Mouse (Mus musculus) embryonic facial prominence, embryonic 11.5 days (tissue): ENCODE results near the gene Slc12a9. TPM values are rescaled to one million over a fixed set of nuclear protein-coding genes. Genes with fewer than 3 reads are reported as not detected.
A peak's percentile ranks its signal among the peaks of the same experiment; 100 is the strongest.
"Not testable (repeated sequence)": the region's sequence is repeated elsewhere in the genome, so short reads cannot be mapped to it uniquely, and the experiment has no call there.

Source experiments
- ATAC-seq: fragments of 200-750 bp; cut with Nextera tagmentation; replicated peaks from 2 replicates; pipeline ENCODE4 v1.8.0; 2017; ENCODE audit warnings: low read depth; ENCODE audit not compliant: insufficient number of reproducible peaks, low FRiP score, low TSS enrichment
- DNase-seq: peaks from one replicate; pipeline ENCODE4 v3.0.0-alpha.2; 2015; ENCODE audit warnings: low spot score
- H3K27ac ChIP-seq: fragments of 300-500 bp; sonication (generic); replicated peaks from 2 replicates; pipeline ENCODE4 v1.5.1; 2014; ENCODE audit warnings: mild to moderate bottlenecking, low read depth, low read length, control low read depth
- H3K27me3 ChIP-seq: fragments of 300-500 bp; sonication (generic); 2 replicates; pipeline ENCODE4 v1.6.1; 2014; ENCODE audit warnings: mild to moderate bottlenecking, low read length, moderate library complexity, mixed read lengths; ENCODE audit not compliant: control insufficient read depth, insufficient read depth
- H3K36me3 ChIP-seq: fragments of 300-500 bp; sonication (generic); replicated peaks from 2 replicates; pipeline ENCODE4 v1.6.1; 2014; ENCODE audit warnings: low read depth, mild to moderate bottlenecking, low read length, moderate library complexity, mixed read lengths; ENCODE audit not compliant: control insufficient read depth, insufficient read depth
- H3K4me1 ChIP-seq: fragments of 300-500 bp; sonication (generic); 2 replicates; pipeline ENCODE4 v1.6.1; 2014; ENCODE audit warnings: low read length, mixed read lengths; ENCODE audit not compliant: control insufficient read depth, insufficient read depth
- H3K4me2 ChIP-seq: fragments of 300-500 bp; sonication (generic); 2 replicates; pipeline ENCODE4 v1.6.1; 2014; ENCODE audit warnings: low read depth, mild to moderate bottlenecking, control low read depth, low read length, moderate library complexity
- H3K4me3 ChIP-seq: fragments of 300-500 bp; sonication (generic); 2 replicates; pipeline ENCODE4 v1.5.1; 2014; ENCODE audit warnings: low read depth, low read length, control low read depth
- H3K9ac ChIP-seq: fragments of 300-500 bp; sonication (generic); replicated peaks from 2 replicates; pipeline ENCODE4 v1.6.1; 2014; ENCODE audit warnings: mild to moderate bottlenecking, control low read depth, low read length
- H3K9me3 ChIP-seq: fragments of 300-500 bp; sonication (generic); replicated peaks from 2 replicates; pipeline ENCODE4 v1.6.1; 2016; ENCODE audit warnings: mild to moderate bottlenecking, low read length, inconsistent platforms, mixed read lengths; ENCODE audit not compliant: control insufficient read depth
- WGBS: fragments of 180-500 bp; shearing (Covaris S2); extraction: QIAGEN DNeasy Blood & Tissue Kit; methylation state at CpG from one replicate; pipeline ENCODE4 v1.1.7; 2014; 5-methylcytosine and 5-hydroxymethylcytosine counted together
- polyA plus RNA-seq: library from polyadenylated mRNA; unstranded; fragments of >200 nt; fragmentation: Nextera tagmentation; extraction: Ambion mirVana; gene quantifications from 2 replicates; pipeline ENCODE4 v1.2.1, GENCODE M21; 2014

The Slc12a9 gene
- polyA plus RNA-seq, 1 experiment from 2014 or later, result 3.0 TPM

DNA sequence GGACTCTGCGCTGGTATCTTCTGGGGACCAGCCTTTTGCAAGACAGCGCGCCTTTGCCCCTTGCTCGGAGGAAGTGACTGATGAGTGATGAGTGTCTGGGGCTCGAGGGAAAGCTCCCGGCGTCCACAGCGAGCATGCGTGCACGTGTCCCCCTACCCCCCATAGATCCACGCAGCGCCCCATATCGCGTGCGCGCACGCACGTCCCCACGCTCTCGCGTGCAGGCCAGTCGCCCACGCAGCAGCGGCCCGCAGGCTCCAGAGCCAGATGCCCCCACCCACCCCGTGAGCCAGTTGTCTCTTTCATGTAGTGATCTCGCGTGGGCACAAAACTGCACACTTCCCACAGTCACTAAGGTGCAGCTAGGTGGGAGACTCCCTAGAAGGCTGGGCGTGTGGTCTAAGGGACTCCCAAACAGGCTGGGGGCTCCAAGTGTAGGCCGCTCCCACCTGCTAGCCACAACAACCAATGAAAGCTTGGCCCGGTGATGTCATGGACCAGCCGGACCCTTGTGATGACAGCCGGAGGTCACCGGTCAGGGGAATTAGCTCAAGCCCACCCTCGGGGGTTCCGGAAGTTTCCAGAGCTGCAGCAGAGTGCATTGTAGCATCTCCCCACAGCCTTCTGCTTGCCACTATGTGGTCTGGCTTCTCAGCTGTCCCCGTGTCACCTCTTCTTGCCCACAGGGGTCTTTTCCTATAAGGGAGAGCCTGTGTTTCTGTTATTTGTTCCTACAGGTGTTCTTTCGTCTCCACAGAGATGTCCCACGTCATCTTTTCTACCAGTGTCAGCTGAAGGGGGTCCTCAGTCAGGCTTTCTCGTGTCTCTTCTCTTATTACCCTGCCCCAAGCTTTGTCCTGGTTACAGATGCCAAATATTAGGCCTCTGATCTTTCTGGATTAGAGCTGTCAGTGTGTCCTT lies 46.1 kb downstream of the Slc12a9 start, which contains the start of gene Ache:
TSS of gene Ache (plus strand) at position 488 of the 921 bp plus-strand sequence.
- H3K27me3 ChIP-seq, result peaks cover 42% of the 10 kb centered on the region
- WGBS, result under 1% methylated on average over 40 of the region's 40 CpGs

GRCm38 (mm10) chr5:137286655-137287031 lies 46.8 kb downstream of the Slc12a9 start:
- peaks cover 40% of the 10 kb centered on the region for H3K27me3 ChIP-seq
- peaks cover 18% of the 10 kb centered on the region for H3K4me1 ChIP-seq
- no peak overlapping the region for H3K27ac ChIP-seq
- ATAC-seq (peak; percentile 36; the same call in 1 of the 2 replicates), DNase-seq (peak; percentile 91)
- no peaks in the 10 kb centered on the region for H3K9me3 ChIP-seq
- H3K9ac ChIP-seq, result no peak overlapping the region
- H3K4me2 ChIP-seq, result peak overlapping the region; percentile 80
- peak overlapping the region; percentile 38 for H3K4me3 ChIP-seq
- WGBS, result 2% methylated on average over 14 of the region's 16 CpGs
- H3K36me3 ChIP-seq, result no peaks in the 10 kb centered on the region

More for the DNA sequence above, 46.1 kb downstream of the Slc12a9 start, which contains the start of gene Ache:
- Histone ChIP-seq H3K9ac (peak within 1 kb of the TSS; percentile 57), H3K27ac (0 out of 2 replicates have a peak within 1 kb of the TSS, but pooled peaks have one; percentile 8), H3K9me3 (no peaks in the 10 kb centered on the region), H3K36me3 (no peaks in the 10 kb centered on the region), H3K4me2 (peak within 1 kb of the TSS; percentile 80), H3K4me3 (peak within 1 kb of the TSS; percentile 38), H3K4me1 (peaks cover 18% of the 10 kb centered on the region)
- DNase-seq, result peak; percentile 47
- ATAC-seq, result peak; percentile 35; the same call in 1 of the 2 replicates

GRCm38 (mm10) chr5:137285986-137286385 lies 47.4 kb downstream of the Slc12a9 start:
- Histone ChIP-seq H3K4me3 (no peak overlapping the region), H3K9ac (no peak overlapping the region), H3K27me3 (peaks cover 36% of the 10 kb centered on the region), H3K36me3 (no peaks in the 10 kb centered on the region), H3K4me2 (no peak overlapping the region), H3K4me1 (peaks cover 18% of the 10 kb centered on the region), H3K27ac (no peak overlapping the region), H3K9me3 (no peaks in the 10 kb centered on the region)
- DNase-seq, result no peak
- WGBS, result 47% methylated on average over 7 of the region's 7 CpGs
- ATAC-seq, result no peak

DNA sequence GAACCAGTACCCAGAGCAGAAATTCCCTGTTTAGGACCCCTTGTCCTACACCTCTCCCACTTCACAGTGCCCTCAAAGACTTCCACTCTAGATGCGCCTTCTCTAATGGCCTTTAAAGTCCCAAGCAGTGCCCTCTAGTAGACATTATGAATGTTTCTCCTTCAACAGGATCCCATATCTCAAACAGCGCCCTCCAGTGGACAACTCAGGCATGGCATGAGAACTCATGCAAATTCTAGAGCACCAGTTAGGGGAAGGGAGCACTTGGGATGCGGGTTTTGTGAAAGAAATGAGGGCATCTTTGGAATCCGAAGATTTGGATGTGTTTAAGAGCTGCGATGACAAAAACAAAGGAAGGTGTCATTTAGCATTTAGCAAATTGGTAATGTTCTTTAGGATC lies 48.4 kb downstream of the Slc12a9 start:
- H3K9ac ChIP-seq, result no peak overlapping the region
- peaks cover 18% of the 10 kb centered on the region for H3K4me1 ChIP-seq
- H3K9me3 ChIP-seq, result no peaks in the 10 kb centered on the region
- WGBS, result 65% methylated on average over 5 of the region's 5 CpGs
- H3K4me2 ChIP-seq, result no peak overlapping the region
- H3K27me3 ChIP-seq, result peaks cover 29% of the 10 kb centered on the region
- H3K27ac ChIP-seq, result no peak overlapping the region
- H3K36me3 ChIP-seq, result no peaks in the 10 kb centered on the region
- DNase-seq, result no peak
- H3K4me3 ChIP-seq, result no peak overlapping the region
- no peak for ATAC-seq

DNA sequence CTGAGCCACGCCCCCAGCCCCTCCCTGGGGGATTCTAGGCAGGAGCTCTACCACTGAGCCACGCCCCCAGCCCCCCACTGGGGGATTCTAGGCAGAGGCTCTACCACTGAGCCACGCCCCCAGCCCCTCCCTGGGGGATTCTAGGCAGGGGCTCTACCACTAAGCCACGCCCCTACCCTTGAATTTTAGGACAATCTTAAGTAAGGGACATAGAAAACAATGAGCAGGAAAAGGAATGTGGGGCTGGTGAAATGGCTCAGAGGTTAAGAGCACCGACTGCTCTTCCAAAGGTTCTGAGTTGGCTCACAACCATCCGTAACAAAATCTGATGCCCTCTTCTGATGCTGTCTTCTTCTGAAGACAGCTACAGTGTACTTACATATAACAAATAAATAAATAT lies 49.0 kb downstream of the Slc12a9 start:
- not testable (repeated sequence) for H3K9me3 ChIP-seq, H3K4me3 ChIP-seq, H3K36me3 ChIP-seq, H3K4me2 ChIP-seq, DNase-seq, H3K9ac ChIP-seq, H3K27ac ChIP-seq, ATAC-seq
- peaks cover 23% of the 10 kb centered on the region for H3K27me3 ChIP-seq
- H3K4me1 ChIP-seq, result peaks cover 18% of the 10 kb centered on the region
- 73% methylated on average over 5 of the region's 6 CpGs for WGBS

- WGBS, result 67% methylated on average over 18 of the region's 18 CpGs
- ATAC-seq (no peak), DNase-seq (peak; percentile 52)
- Histone ChIP-seq H3K27me3 (no peaks in the 10 kb centered on the region), H3K36me3 (no peaks in the 10 kb centered on the region), H3K4me1 (no peaks in the 10 kb centered on the region), H3K9me3 (no peaks in the 10 kb centered on the region), H3K4me2 (no peak overlapping the region), H3K27ac (no peak overlapping the region), H3K4me3 (no peak overlapping the region), H3K9ac (no peak overlapping the region)
Observed at GRCm38 (mm10) chr5:137277360-137278342, 55.7 kb downstream of the Slc12a9 start.

- DNase-seq, result no peak
Observed at GRCm38 (mm10) chr5:137268131-137268910, 65.1 kb downstream of the Slc12a9 start.

More at GRCm38 (mm10) chr5:137268131-137268910, 65.1 kb downstream of the Slc12a9 start:
- no peak overlapping the region for H3K4me2 ChIP-seq
- no peaks in the 10 kb centered on the region for H3K36me3 ChIP-seq
- H3K9me3 ChIP-seq, result no peaks in the 10 kb centered on the region
- H3K27ac ChIP-seq, result no peak overlapping the region
- 32% methylated on average over 15 of the region's 18 CpGs for WGBS
- H3K9ac ChIP-seq, result no peak overlapping the region
- ATAC-seq, result no peak
- no peaks in the 10 kb centered on the region for H3K4me1 ChIP-seq
- H3K4me3 ChIP-seq, result no peak overlapping the region
- no peaks in the 10 kb centered on the region for H3K27me3 ChIP-seq
